Mouse (Mus musculus): Measurements from ENCODE around the gene Ets1. TPM values are rescaled to one million over a fixed set of nuclear protein-coding genes. Genes with fewer than 3 reads are reported as not detected.

Gene Ets1
- polyA plus RNA-seq, 1 experiment from 2014 or later = 24.3 TPM

GRCm38 (mm10) chr9:32694111-32694824 is 58.2 kb downstream of the Ets1 start:
- Histone ChIP-seq H3K9ac (no peak overlapping the region), H3K4me3 (no peak overlapping the region), H3K27me3 (peaks cover 95% of the 10 kb centered on the region), H3K9me3 (no peaks in the 10 kb centered on the region), H3K27ac (no peak overlapping the region), H3K4me2 (no peak overlapping the region), H3K36me3 (no peaks in the 10 kb centered on the region), H3K4me1 (replicated peaks) (peaks cover 12% of the 10 kb centered on the region)
- ATAC-seq (ENCODE audit: low FRiP score) = no peak
- 75% methylated on average over 12 of the region's 12 CpGs for WGBS

DNA sequence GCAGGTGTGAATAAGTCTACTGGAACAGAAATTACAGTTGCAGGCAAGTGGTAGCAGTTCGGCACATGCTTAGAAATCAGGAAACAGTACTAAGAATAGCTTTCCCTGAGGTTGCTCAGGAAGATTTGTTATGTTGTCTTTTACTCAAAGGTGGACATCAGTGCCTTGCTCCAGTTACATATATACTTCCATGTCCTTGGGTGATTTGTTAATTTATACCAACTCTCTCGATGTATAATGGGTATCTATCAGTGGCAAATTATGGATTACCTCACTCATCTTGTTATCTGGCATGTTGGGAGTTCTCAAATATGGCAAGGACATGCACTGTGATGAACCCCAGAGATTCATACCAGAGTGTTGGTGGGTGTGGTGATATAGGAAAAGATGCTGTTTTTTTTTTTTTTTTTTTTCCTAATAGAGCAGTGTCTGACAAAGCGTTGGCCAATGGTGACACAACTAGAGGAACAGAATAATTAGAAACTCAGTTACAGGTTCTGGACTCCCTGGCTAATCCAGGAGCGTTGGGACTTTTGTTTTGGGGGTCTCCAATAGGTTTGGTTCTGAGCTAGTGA is 59.0 kb downstream of the Ets1 start:
- Histone ChIP-seq H3K4me3 (peak overlapping the region; percentile 65), H3K9me3 (no peaks in the 10 kb centered on the region), H3K4me1 (replicated peaks) (peaks cover 12% of the 10 kb centered on the region), H3K4me2 (peak overlapping the region; percentile 88), H3K27me3 (peaks cover 95% of the 10 kb centered on the region), H3K36me3 (no peaks in the 10 kb centered on the region), H3K9ac (peak overlapping the region; percentile 68), H3K27ac (no peak overlapping the region)
- no peak for ATAC-seq (ENCODE audit: low FRiP score)
- 56% methylated on average over 4 of the region's 4 CpGs for WGBS

DNA sequence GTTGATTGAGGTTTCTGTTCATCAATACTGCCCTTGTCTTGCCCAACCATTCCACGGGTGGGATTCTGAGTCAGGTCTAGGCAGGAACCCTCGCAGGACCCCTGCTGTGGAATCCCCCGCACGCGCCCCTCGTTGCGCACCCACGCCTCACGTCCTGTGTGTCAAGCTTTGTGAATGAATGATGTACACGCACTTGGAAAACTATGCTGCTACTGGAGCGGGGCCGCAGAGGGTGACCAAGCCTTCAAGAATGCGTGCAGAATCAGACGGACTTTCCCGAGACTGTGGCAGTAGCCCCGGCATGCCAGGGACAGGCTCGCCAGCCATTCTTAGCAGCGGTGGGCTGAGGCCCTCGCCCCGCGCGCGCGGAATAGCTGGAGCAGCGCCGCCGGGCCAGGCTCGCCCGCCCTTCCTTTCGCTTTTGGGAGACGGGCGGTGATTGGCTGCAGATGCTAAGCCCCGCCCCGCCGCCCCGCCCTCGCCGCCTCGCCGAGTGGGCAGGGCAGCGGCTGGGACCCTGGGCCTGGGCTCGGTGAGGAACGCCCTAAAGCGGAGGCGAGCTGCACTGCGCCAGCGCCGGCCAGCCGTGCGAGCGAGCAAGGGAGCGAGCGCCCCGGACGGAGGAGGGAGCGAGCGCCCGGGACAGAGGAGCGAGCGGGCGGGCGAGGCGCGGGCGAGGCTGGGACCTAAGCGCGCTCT is 59.6 kb downstream of the Ets1 start:
- no peaks in the 10 kb centered on the region for H3K9me3 ChIP-seq
- peak overlapping the region; percentile 44; the same call in 1 of the 2 replicates for H3K27ac ChIP-seq
- peak overlapping the region; percentile 68 for H3K9ac ChIP-seq
- no peaks in the 10 kb centered on the region for H3K36me3 ChIP-seq
- H3K4me1 ChIP-seq (replicated peaks) = peaks cover 12% of the 10 kb centered on the region
- WGBS = under 1% methylated on average over 61 of the region's 67 CpGs
- peaks cover 95% of the 10 kb centered on the region for H3K27me3 ChIP-seq
- H3K4me2 ChIP-seq = peak overlapping the region; percentile 88
- peak overlapping the region; percentile 65 for H3K4me3 ChIP-seq
- ATAC-seq (ENCODE audit: low FRiP score) = peak; percentile 95

GRCm38 (mm10) chr9:32696259-32696658 is 60.2 kb downstream of the Ets1 start:
- H3K36me3 ChIP-seq = no peaks in the 10 kb centered on the region
- no peaks in the 10 kb centered on the region for H3K9me3 ChIP-seq
- peak; percentile 61 for ATAC-seq (ENCODE audit: low FRiP score)
- H3K4me3 ChIP-seq = peak overlapping the region; percentile 65
- peak overlapping the region; percentile 88 for H3K4me2 ChIP-seq
- peak overlapping the region; percentile 68 for H3K9ac ChIP-seq
- WGBS = under 1% methylated on average over 13 of the region's 13 CpGs
- H3K27me3 ChIP-seq = peaks cover 93% of the 10 kb centered on the region
- H3K27ac ChIP-seq = peak overlapping the region; percentile 44; the same call in 1 of the 2 replicates
- H3K4me1 ChIP-seq (replicated peaks) = peaks cover 12% of the 10 kb centered on the region

DNA sequence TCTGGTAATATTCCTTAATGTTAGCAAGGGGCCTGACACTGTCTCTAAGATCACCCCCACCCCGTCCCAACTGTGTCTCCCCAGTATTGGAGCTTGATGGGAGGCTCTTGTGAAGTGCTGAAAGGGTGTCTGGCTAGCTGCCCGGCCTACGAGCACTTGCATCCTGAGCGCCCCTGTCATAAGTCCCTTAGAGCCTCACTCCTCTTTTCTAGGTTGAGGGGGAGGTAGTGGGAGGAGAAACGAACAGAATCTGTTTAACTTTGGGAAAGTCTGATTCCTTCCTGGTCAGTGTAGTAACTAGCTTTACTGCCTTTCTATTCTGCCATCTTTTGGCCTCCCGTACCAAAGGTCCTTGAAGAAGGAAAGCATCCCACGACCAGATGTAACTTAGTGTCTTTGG is 60.7 kb downstream of the Ets1 start:
- Histone ChIP-seq H3K4me3 (peak overlapping the region; percentile 65), H3K9ac (no peak overlapping the region), H3K27me3 (peaks cover 93% of the 10 kb centered on the region), H3K27ac (no peak overlapping the region), H3K36me3 (no peaks in the 10 kb centered on the region), H3K9me3 (no peaks in the 10 kb centered on the region), H3K4me2 (peak overlapping the region; percentile 88), H3K4me1 (replicated peaks) (peaks cover 12% of the 10 kb centered on the region)
- WGBS = 13% methylated on average over 7 of the region's 7 CpGs
- no peak for ATAC-seq (ENCODE audit: low FRiP score)

DNA sequence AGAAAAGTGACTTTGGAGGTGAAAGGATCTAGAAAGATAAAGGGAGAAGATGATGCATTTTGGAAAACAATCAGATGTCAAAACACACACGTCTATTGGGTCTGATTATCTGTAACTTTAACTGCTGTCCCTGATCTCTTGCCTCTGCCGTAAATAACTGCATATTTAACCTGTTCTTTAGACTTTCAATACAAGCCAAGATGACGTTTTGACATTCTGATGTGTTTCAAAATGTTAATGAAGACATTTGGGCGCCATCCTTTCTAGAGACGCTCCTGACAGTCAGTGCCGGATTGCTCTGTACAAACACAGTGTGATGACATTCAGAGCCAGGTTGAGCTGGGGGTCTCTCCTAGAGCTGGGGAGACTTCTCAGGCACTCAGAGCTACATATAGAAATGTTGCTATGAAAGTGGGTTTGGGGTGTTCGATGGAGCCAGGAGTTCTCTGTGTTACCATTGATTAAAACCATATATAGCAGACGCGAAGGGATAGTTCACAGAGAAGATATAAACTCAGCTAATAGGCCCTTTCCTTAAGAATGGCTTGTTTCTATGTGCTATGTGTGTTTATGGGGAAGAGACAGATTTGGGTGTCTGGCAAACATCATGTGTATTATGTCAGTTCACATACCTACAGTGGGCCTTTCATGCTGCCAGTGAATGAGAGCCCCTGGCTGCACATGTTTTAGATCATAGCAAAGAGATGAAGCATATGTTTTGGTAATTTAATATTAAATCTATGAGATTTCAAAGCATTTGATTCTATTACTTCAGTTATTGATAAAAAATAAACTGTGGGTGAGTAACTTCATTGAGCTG is 61.5 kb downstream of the Ets1 start:
- Histone ChIP-seq H3K27ac (no peak overlapping the region), H3K9me3 (no peaks in the 10 kb centered on the region), H3K4me3 (peak overlapping the region; percentile 65), H3K4me2 (peak overlapping the region; percentile 88; the same call in 1 of the 2 replicates), H3K9ac (peak overlapping the region; percentile 11; the same call in 1 of the 2 replicates), H3K4me1 (replicated peaks) (peaks cover 12% of the 10 kb centered on the region), H3K27me3 (peaks cover 93% of the 10 kb centered on the region), H3K36me3 (no peaks in the 10 kb centered on the region)
- 65% methylated on average over 9 of the region's 9 CpGs for WGBS
- no peak for ATAC-seq (ENCODE audit: low FRiP score)

DNA sequence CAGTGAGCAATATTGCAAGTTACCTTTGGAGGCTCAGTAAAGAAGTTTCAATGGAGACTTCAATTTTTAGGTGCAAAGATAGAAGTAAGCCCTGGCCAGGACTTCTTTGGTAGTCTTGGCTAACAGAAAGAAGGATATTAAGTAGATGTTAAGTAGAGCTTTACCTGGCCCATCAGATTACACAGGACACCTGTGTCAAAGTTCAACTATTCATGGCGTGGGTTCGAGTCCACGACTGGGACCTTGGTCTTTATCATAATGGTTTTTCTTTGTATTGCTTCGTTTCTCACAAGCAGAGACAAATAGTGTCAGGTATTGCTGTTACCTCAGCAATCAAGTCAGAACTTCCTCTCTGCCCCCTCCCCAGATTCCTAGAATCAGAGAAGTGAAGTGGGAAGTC is 62.7 kb downstream of the Ets1 start:
- Histone ChIP-seq H3K9me3 (no peaks in the 10 kb centered on the region), H3K27me3 (peaks cover 86% of the 10 kb centered on the region), H3K4me2 (peak overlapping the region; percentile 18; the same call in 1 of the 2 replicates), H3K4me3 (0 out of 2 replicates have a peak overlapping the region, but pooled peaks have one; percentile 3), H3K27ac (no peak overlapping the region), H3K36me3 (no peaks in the 10 kb centered on the region), H3K4me1 (replicated peaks) (peaks cover 12% of the 10 kb centered on the region), H3K9ac (no peak overlapping the region)
- ATAC-seq (ENCODE audit: low FRiP score) = no peak
- 89% methylated on average over 4 of the region's 4 CpGs for WGBS

- 68% methylated on average over 8 of the region's 8 CpGs for WGBS
- peaks cover 12% of the 10 kb centered on the region for H3K4me1 ChIP-seq (replicated peaks)
Observed at GRCm38 (mm10) chr9:32699391-32699841, 63.4 kb downstream of the Ets1 start.

GRCm38 (mm10) chr9:32700091-32700905 is 64.3 kb downstream of the Ets1 start:
- Histone ChIP-seq H3K4me3 (no peak overlapping the region), H3K27ac (no peak overlapping the region), H3K4me1 (replicated peaks) (peaks cover 8% of the 10 kb centered on the region), H3K4me2 (peak overlapping the region; percentile 1; the same call in 1 of the 2 replicates), H3K9me3 (no peaks in the 10 kb centered on the region), H3K36me3 (no peaks in the 10 kb centered on the region), H3K27me3 (peaks cover 71% of the 10 kb centered on the region), H3K9ac (no peak overlapping the region)
- WGBS = 73% methylated on average over 7 of the region's 7 CpGs
- no peak for ATAC-seq (ENCODE audit: low FRiP score)

More at GRCm38 (mm10) chr9:32699391-32699841, 63.4 kb downstream of the Ets1 start:
- 0 out of 2 replicates have a peak overlapping the region, but pooled peaks have one; percentile 7 for H3K4me3 ChIP-seq
- H3K27ac ChIP-seq = no peak overlapping the region
- H3K9ac ChIP-seq = no peak overlapping the region
- no peaks in the 10 kb centered on the region for H3K9me3 ChIP-seq
- H3K27me3 ChIP-seq = peaks cover 80% of the 10 kb centered on the region
- no peak for ATAC-seq (ENCODE audit: low FRiP score)
- H3K4me2 ChIP-seq = peak overlapping the region; percentile 18
- H3K36me3 ChIP-seq = no peaks in the 10 kb centered on the region

GRCm38 (mm10) chr9:32701126-32701997 is 65.3 kb downstream of the Ets1 start:
- 84% methylated on average over 20 of the region's 20 CpGs for WGBS
- no peaks in the 10 kb centered on the region for H3K36me3 ChIP-seq
- ATAC-seq (ENCODE audit: low FRiP score) = no peak
- H3K4me3 ChIP-seq = no peak overlapping the region
- no peak overlapping the region for H3K4me2 ChIP-seq
- no peak overlapping the region for H3K9ac ChIP-seq
- peaks cover 70% of the 10 kb centered on the region for H3K27me3 ChIP-seq
- no peak overlapping the region for H3K27ac ChIP-seq
- H3K9me3 ChIP-seq = no peaks in the 10 kb centered on the region
- peaks cover 4% of the 10 kb centered on the region; the same call in 1 of the 2 replicates for H3K4me1 ChIP-seq (replicated peaks)

Measured in hindbrain, embryonic 13.5 days (tissue).